ENCODE assay signal across 15 mouse cellular contexts in genomic region chr17:83704469-83704868, GRCm38 (mm10). TPM values are rescaled to one million over a fixed set of nuclear protein-coding genes. Genes with fewer than 3 reads are reported as not detected.
DNase-seq lines count a peak whose midpoint lies in the region; ATAC-seq and TF ChIP-seq lines count a peak whose summit lies in the region.
"Had no signal": no experiment of that assay in that cellular context is flagged by ENCODE, and none has a peak within 500 bp of the region (broad histone marks: within the 10 kb centered on the region; RNA-seq: fewer than 3 reads in every experiment).

No protein-coding gene starts in this region.

- no peak for ATAC-seq in lung, postnatal 0 days
- ATAC-seq in intestine, embryonic 16.5 days, result no peak
- ATAC-seq: activated CD4-positive, CD25-positive, alpha-beta regulatory T cell, adult 4 months; forebrain, embryonic 16.5 days had no signal

- H3K27me3 ChIP-seq in heart, embryonic 10.5 days (ENCODE audit: insufficient read depth, poor library complexity, severe bottlenecking), result no peaks in the 10 kb centered on the region
- no peaks in the 10 kb centered on the region for H3K27me3 ChIP-seq in C2C12 (ENCODE audit: control insufficient read depth, insufficient read depth, insufficient read length)
- no peaks in the 10 kb centered on the region for H3K27me3 ChIP-seq in lung, postnatal 0 days (replicated peaks; ENCODE audit: insufficient read depth, low read length)
- H3K27me3 ChIP-seq in intestine, embryonic 16.5 days (replicated peaks; ENCODE audit: control insufficient read depth, insufficient read depth, low read length), result no peaks in the 10 kb centered on the region
- H3K27me3 ChIP-seq: embryonic facial prominence, embryonic 12.5 days; stomach, embryonic 15.5 days had no signal

- H3K4me2 ChIP-seq in lung, postnatal 0 days (replicated peaks; ENCODE audit: low read depth, low read length), result no peak overlapping the region
- no peak overlapping the region for H3K4me2 ChIP-seq in intestine, embryonic 16.5 days (ENCODE audit: low read depth, low read length)

- H3K36me3 ChIP-seq in heart, embryonic 10.5 days, result 0 out of 2 replicates have a peak, but pooled peaks cover 7% of the 10 kb centered on the region
- H3K36me3 ChIP-seq in C2C12 (ENCODE audit: control insufficient read depth, insufficient read depth), result no peaks in the 10 kb centered on the region
- no peaks in the 10 kb centered on the region for H3K36me3 ChIP-seq in lung, postnatal 0 days (ENCODE audit: insufficient read depth, low read length)
- no peaks in the 10 kb centered on the region for H3K36me3 ChIP-seq in intestine, embryonic 16.5 days (ENCODE audit: control insufficient read depth, insufficient read depth, low read length)

- no peak overlapping the region for H3K4me3 ChIP-seq in heart, embryonic 10.5 days
- no peak overlapping the region for H3K4me3 ChIP-seq in C2C12 (ENCODE audit: insufficient read depth, poor library complexity, severe bottlenecking)
- no peak overlapping the region for H3K4me3 ChIP-seq in lung, postnatal 0 days (ENCODE audit: low read depth, low read length)
- H3K4me3 ChIP-seq in intestine, embryonic 16.5 days (ENCODE audit: low read length), result no peak overlapping the region

- no peaks in the 10 kb centered on the region for H3K79me3 ChIP-seq in C2C12 (ENCODE audit: low read depth)

- no peak overlapping the region for H3K9ac ChIP-seq in lung, postnatal 0 days (replicated peaks; ENCODE audit: low read depth)
- no peak overlapping the region for H3K9ac ChIP-seq in intestine, embryonic 16.5 days (ENCODE audit: low read depth, low read length)
- H3K9ac ChIP-seq: embryonic facial prominence, embryonic 12.5 days; stomach, embryonic 15.5 days had no signal

- H3K4me1 ChIP-seq in heart, embryonic 10.5 days, result peaks cover 22% of the 10 kb centered on the region
- peaks cover 7% of the 10 kb centered on the region; the same call in 1 of the 2 replicates for H3K4me1 ChIP-seq in lung, postnatal 0 days (ENCODE audit: insufficient read depth, low read depth, low read length)
- peaks cover 14% of the 10 kb centered on the region for H3K4me1 ChIP-seq in intestine, embryonic 16.5 days (ENCODE audit: control insufficient read depth, insufficient read depth, low read length)

- no peak overlapping the region for H3ac ChIP-seq in C2C12 (ENCODE audit: control insufficient read depth, insufficient read length, low read depth)

- no peaks in the 10 kb centered on the region for H3K9me3 ChIP-seq in heart, embryonic 10.5 days
- H3K9me3 ChIP-seq in lung, postnatal 0 days (ENCODE audit: low read length), result no peaks in the 10 kb centered on the region
- H3K9me3 ChIP-seq in intestine, embryonic 16.5 days (ENCODE audit: control insufficient read depth, low read length), result no peaks in the 10 kb centered on the region
- H3K9me3 ChIP-seq: embryonic facial prominence, embryonic 12.5 days; stomach, embryonic 15.5 days had no signal

- TF ChIP-seq EP300 in lung, postnatal 0 days (IDR thresholded peaks at IDR 0.05), result no peak

- no peak for TF ChIP-seq CTCF in C2C12 (IDR thresholded peaks at IDR 0.05; ENCODE audit: control insufficient read depth, insufficient read depth, insufficient read length)
- TF ChIP-seq CTCF in lung, postnatal 0 days (IDR thresholded peaks at IDR 0.05), result no peak

- no peak overlapping the region for H3K27ac ChIP-seq in heart, embryonic 10.5 days
- no peak overlapping the region for H3K27ac ChIP-seq in lung, postnatal 0 days (ENCODE audit: low read length)
- no peak overlapping the region for H3K27ac ChIP-seq in intestine, embryonic 16.5 days (ENCODE audit: low read length)
- H3K27ac ChIP-seq: embryonic facial prominence, embryonic 12.5 days; stomach, embryonic 15.5 days had no signal

- peak; percentile 40 to 47 for DNase-seq in heart, adult 9 months (ENCODE audit: low spot score in 2 of 2)
- DNase-seq in heart, embryonic 10.5 days (ENCODE audit: low spot score), result no peak
- DNase-seq in Muller cell, postnatal 12 days (ENCODE audit: inconsistent ontology term), result peak; percentile 19
- peak; percentile 82 for DNase-seq in lung, postnatal 0 days (ENCODE audit: low spot score)
- DNase-seq in cerebellum, adult 11 months, result no peak
- DNase-seq: cerebellum, postnatal 10 days; kidney, postnatal 14 days; right cerebral cortex, postnatal 14 days; thymus, postnatal 25 days had no signal

- WGBS in heart, embryonic 10.5 days, result 87% methylated on average over 5 of the region's 5 CpGs
- 63% methylated on average over 5 of the region's 5 CpGs for WGBS in lung, postnatal 0 days
- 77% methylated on average over 5 of the region's 5 CpGs for WGBS in intestine, embryonic 16.5 days

- peaks cover 6% of the 10 kb centered on the region for H3K79me2 ChIP-seq in C2C12 (ENCODE audit: control insufficient read depth, insufficient read depth)

TF ChIP-seq in C2C12, 6 proteins besides CTCF, POLR2A, EP300 and RAD21:
- TF ChIP-seq CEBPB (IDR thresholded peaks at IDR 0.05; ENCODE audit: low read depth) (peak; percentile 52), MYOG (IDR thresholded peaks at IDR 0.05; ENCODE audit: control insufficient read depth, extremely low read depth, insufficient read length) (no peak)

RNA-seq across cellular contexts. Expression of gene Mta3, which starts 1.5 kb away (rescaled TPM):
- polyA plus RNA-seq in heart, embryonic 10.5 days (2016; fragmentation: Nextera tagmentation; extraction: Ambion mirVana), result 45.7 and 50.5 TPM in 2 replicates
- 25.7 TPM for polyA plus RNA-seq in C2C12 (2012; fragmentation: generic; extraction: Trizol)
- 32.0 and 40.0 TPM in 2 replicates for polyA plus RNA-seq in lung, postnatal 0 days (2015; fragmentation: Nextera tagmentation; extraction: Ambion mirVana)
- polyA plus RNA-seq in intestine, embryonic 16.5 days (2015; fragmentation: Nextera tagmentation; extraction: Ambion mirVana), result 33.2 and 35.0 TPM in 2 replicates

Comparison
In these comparisons a context has a peak if more than half of its experiments do, and no peak if none do; other contexts are left out.
1. DNase-seq: peak in heart, adult 9 months (2 of 2), Muller cell, postnatal 12 days (single experiment) and lung, postnatal 0 days (single experiment); none in heart, embryonic 10.5 days (single experiment) and cerebellum, adult 11 months (single experiment).